Mouse (Mus musculus) lung, postnatal 0 days (tissue): Measurements from ENCODE around the gene Pnma3.

Experiments used
- CTCF ChIP-seq: IDR thresholded peaks from 2 replicates; pipeline ENCODE4 v1.5.1; 2016; ENCODE audit warnings: antibody characterized with exemption, mild to moderate bottlenecking
- EP300 ChIP-seq: IDR thresholded peaks from 2 replicates; pipeline ENCODE4 v1.6.1; 2016; ENCODE audit warnings: antibody characterized with exemption, mild to moderate bottlenecking, control low read depth

DNA sequence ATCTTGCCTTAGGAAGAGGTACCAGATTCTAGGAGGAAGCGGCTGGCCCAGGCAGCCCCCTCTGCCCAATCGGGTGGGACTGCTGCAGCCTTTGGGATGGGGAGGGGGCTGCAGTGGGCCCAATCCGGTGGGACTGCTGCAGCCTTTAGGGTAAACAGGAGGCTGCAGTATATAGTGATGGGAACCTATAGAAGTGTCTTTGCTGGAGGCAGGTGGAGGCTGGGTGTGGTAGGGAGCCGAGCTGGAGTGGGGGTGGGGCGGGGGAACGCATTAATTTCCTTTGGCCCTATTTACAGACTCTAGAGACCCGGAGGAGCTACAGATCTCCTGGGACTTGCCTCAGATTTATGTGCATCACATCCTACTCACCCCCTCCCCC lies at the start of gene Pnma3:
- no peak for TF ChIP-seq CTCF
- no peak for TF ChIP-seq EP300
